Mouse (Mus musculus): ENCODE measurements around the gene Olfr572.

- TF ChIP-seq CTCF (IDR thresholded peaks at IDR 0.05; ENCODE audit: extremely low read depth, insufficient read length, insufficient replicate concordance, low read depth, low read length) (no peak), POLR2A (IDR thresholded peaks at IDR 0.05; ENCODE audit: low read depth, low read length) (no peak)
Measured at GRCm38 (mm10) chr7:102924109-102924508, at the start of gene Olfr572.
